ENCODE assay signal across 9 mouse cellular contexts in genomic region chr4:134393026-134393425, GRCm38 (mm10). TPM values are rescaled to one million over a fixed set of nuclear protein-coding genes. Genes with fewer than 3 reads are reported as not detected.
DNase-seq lines count a peak whose midpoint lies in the region; ATAC-seq lines count a peak whose summit lies in the region.
"Had no signal": no experiment of that assay in that cellular context is flagged by ENCODE, and none has a peak within 500 bp of the region (broad histone marks: within the 10 kb centered on the region; RNA-seq: fewer than 3 reads in every experiment).

No protein-coding gene starts in this region.

- no peak for ATAC-seq in forebrain, embryonic 13.5 days
- no peak for ATAC-seq in midbrain, embryonic 16.5 days
- ATAC-seq in forebrain, embryonic 15.5 days (replicated peaks) = no peak

- H3K4me2 ChIP-seq in forebrain, embryonic 13.5 days = no peak overlapping the region
- no peak overlapping the region for H3K4me2 ChIP-seq in midbrain, embryonic 16.5 days (ENCODE audit: low read length)
- no peak overlapping the region for H3K4me2 ChIP-seq in forebrain, embryonic 15.5 days (replicated peaks)

- peaks cover 7% of the 10 kb centered on the region for H3K9me3 ChIP-seq in forebrain, embryonic 10.5 days
- H3K9me3 ChIP-seq in forebrain, embryonic 13.5 days (replicated peaks) = no peaks in the 10 kb centered on the region; the same call in 1 of the 2 replicates
- peaks cover 6% of the 10 kb centered on the region; the same call in 1 of the 2 replicates for H3K9me3 ChIP-seq in midbrain, embryonic 10.5 days (replicated peaks)
- no peaks in the 10 kb centered on the region for H3K9me3 ChIP-seq in midbrain, embryonic 16.5 days (replicated peaks; ENCODE audit: control insufficient read depth, low read length, poor library complexity, severe bottlenecking)
- H3K9me3 ChIP-seq in forebrain, embryonic 15.5 days = no peaks in the 10 kb centered on the region

- H3K9ac ChIP-seq in forebrain, embryonic 13.5 days = no peak overlapping the region
- H3K9ac ChIP-seq in midbrain, embryonic 16.5 days (ENCODE audit: low read depth, low read length) = no peak overlapping the region
- H3K9ac ChIP-seq in forebrain, embryonic 15.5 days (replicated peaks) = no peak overlapping the region
- H3K9ac ChIP-seq: heart, embryonic 13.5 days had no signal

- H3K27me3 ChIP-seq in forebrain, embryonic 10.5 days (ENCODE audit: poor library complexity, severe bottlenecking) = no peaks in the 10 kb centered on the region
- no peaks in the 10 kb centered on the region for H3K27me3 ChIP-seq in forebrain, embryonic 13.5 days
- no peaks in the 10 kb centered on the region for H3K27me3 ChIP-seq in midbrain, embryonic 10.5 days (ENCODE audit: low read depth, poor library complexity, severe bottlenecking)
- no peaks in the 10 kb centered on the region for H3K27me3 ChIP-seq in midbrain, embryonic 16.5 days (ENCODE audit: control insufficient read depth, insufficient read depth, low read depth, low read length)
- no peaks in the 10 kb centered on the region for H3K27me3 ChIP-seq in forebrain, embryonic 15.5 days
- H3K27me3 ChIP-seq: heart, embryonic 13.5 days had no signal

- H3K27ac ChIP-seq in forebrain, embryonic 10.5 days = peak overlapping the region; percentile 70
- no peak overlapping the region for H3K27ac ChIP-seq in forebrain, embryonic 13.5 days
- H3K27ac ChIP-seq in midbrain, embryonic 10.5 days (replicated peaks) = peak overlapping the region; percentile 64
- H3K27ac ChIP-seq in midbrain, embryonic 16.5 days (ENCODE audit: low read length) = no peak overlapping the region
- peak overlapping the region; percentile 51 for H3K27ac ChIP-seq in forebrain, embryonic 15.5 days (replicated peaks)
- H3K27ac ChIP-seq: heart, embryonic 13.5 days had no signal

- no peaks in the 10 kb centered on the region for H3K36me3 ChIP-seq in forebrain, embryonic 10.5 days (replicated peaks)
- H3K36me3 ChIP-seq in forebrain, embryonic 13.5 days (ENCODE audit: poor library complexity, severe bottlenecking) = no peaks in the 10 kb centered on the region
- H3K36me3 ChIP-seq in midbrain, embryonic 10.5 days = no peaks in the 10 kb centered on the region
- no peaks in the 10 kb centered on the region for H3K36me3 ChIP-seq in midbrain, embryonic 16.5 days (ENCODE audit: control insufficient read depth, insufficient read depth, low read length)
- no peaks in the 10 kb centered on the region for H3K36me3 ChIP-seq in forebrain, embryonic 15.5 days
- H3K36me3 ChIP-seq: heart, embryonic 13.5 days had no signal

- 29% methylated on average over 12 of the region's 12 CpGs for whole genome bisulfite sequencing in forebrain, embryonic 10.5 days
- WGBS in forebrain, embryonic 13.5 days = 19% methylated on average over 12 of the region's 12 CpGs
- WGBS in midbrain, embryonic 10.5 days = 24% methylated on average over 12 of the region's 12 CpGs
- WGBS in midbrain, embryonic 16.5 days = 20% methylated on average over 12 of the region's 12 CpGs
- WGBS in forebrain, embryonic 15.5 days = 20% methylated on average over 12 of the region's 12 CpGs

- H3K4me1 ChIP-seq in forebrain, embryonic 10.5 days = peaks cover 29% of the 10 kb centered on the region
- peaks cover 22% of the 10 kb centered on the region for H3K4me1 ChIP-seq in forebrain, embryonic 13.5 days
- peaks cover 29% of the 10 kb centered on the region for H3K4me1 ChIP-seq in midbrain, embryonic 10.5 days
- peaks cover 7% of the 10 kb centered on the region for H3K4me1 ChIP-seq in midbrain, embryonic 16.5 days (ENCODE audit: control insufficient read depth, insufficient read depth, low read length)
- H3K4me1 ChIP-seq in forebrain, embryonic 15.5 days = peaks cover 18% of the 10 kb centered on the region

- H3K4me3 ChIP-seq in forebrain, embryonic 10.5 days = no peak overlapping the region
- H3K4me3 ChIP-seq in forebrain, embryonic 13.5 days = no peak overlapping the region
- 0 out of 2 replicates have a peak overlapping the region, but pooled peaks have one; percentile 26 for H3K4me3 ChIP-seq in midbrain, embryonic 10.5 days
- no peak overlapping the region for H3K4me3 ChIP-seq in midbrain, embryonic 16.5 days (ENCODE audit: low read depth, low read length)
- no peak overlapping the region for H3K4me3 ChIP-seq in forebrain, embryonic 15.5 days
- H3K4me3 ChIP-seq: heart, embryonic 13.5 days had no signal

- DNase-seq in forebrain, embryonic 10.5 days (ENCODE audit: extremely low spot score, low spot score) = peak; percentile 31
- peak; percentile 33 for DNase-seq in midbrain, embryonic 10.5 days (ENCODE audit: low spot score)
- peak; percentile 53 for DNase-seq in retina, embryonic 14.5 days (ENCODE audit: low spot score)
- DNase-seq in urinary bladder, postnatal 14 days (ENCODE audit: low spot score) = no peak
- no peak for DNase-seq in adrenal gland, postnatal 36 days

RNA-seq across cellular contexts. Expression of gene Pafah2, which starts 3.1 kb away (rescaled TPM):
- 6.3 and 6.4 TPM in 2 replicates for polyA plus RNA-seq in forebrain, embryonic 10.5 days (2016; fragmentation: Nextera tagmentation; extraction: Ambion mirVana)
- polyA plus RNA-seq in forebrain, embryonic 13.5 days (2015; fragmentation: Nextera tagmentation; extraction: Ambion mirVana) = 6.3 and 6.5 TPM in 2 replicates
- 7.2 and 8.9 TPM in 2 replicates for polyA plus RNA-seq in midbrain, embryonic 10.5 days (2016; fragmentation: Nextera tagmentation; extraction: Ambion mirVana)
- polyA plus RNA-seq in midbrain, embryonic 16.5 days (2015; fragmentation: Nextera tagmentation; extraction: Ambion mirVana) = 7.5 and 8.8 TPM in 2 replicates
- polyA plus RNA-seq in forebrain, embryonic 15.5 days (2015; fragmentation: Nextera tagmentation; extraction: Ambion mirVana) = 7.7 TPM in 2 replicates
- total RNA-seq in adrenal gland, postnatal 36 days (2021) = 10 to 100 TPM; 14.7 to 16.0 TPM

RNA-seq across cellular contexts. Expression of gene Extl1, which starts 9.4 kb away (rescaled TPM):
- 0.22 and 0.27 TPM in 2 replicates for polyA plus RNA-seq in forebrain, embryonic 10.5 days (2016; fragmentation: Nextera tagmentation; extraction: Ambion mirVana)
- polyA plus RNA-seq in forebrain, embryonic 13.5 days (2015; fragmentation: Nextera tagmentation; extraction: Ambion mirVana) = 0.12 and 0.37 TPM in 2 replicates
- polyA plus RNA-seq in midbrain, embryonic 10.5 days (2016; fragmentation: Nextera tagmentation; extraction: Ambion mirVana) = 0.23 and 0.39 TPM in 2 replicates
- 0.45 and 0.58 TPM in 2 replicates for polyA plus RNA-seq in midbrain, embryonic 16.5 days (2015; fragmentation: Nextera tagmentation; extraction: Ambion mirVana)
- 0.22 and 0.34 TPM in 2 replicates for polyA plus RNA-seq in forebrain, embryonic 15.5 days (2015; fragmentation: Nextera tagmentation; extraction: Ambion mirVana)
- 1 to 10 TPM; 1.7 to 2.3 TPM for total RNA-seq in adrenal gland, postnatal 36 days (2021)

RNA-seq across cellular contexts. Expression of gene Slc30a2, which starts 50.0 kb away (rescaled TPM):
- not detected in 2 replicates for polyA plus RNA-seq in forebrain, embryonic 10.5 days (2016; fragmentation: Nextera tagmentation; extraction: Ambion mirVana)
- not detected in 2 replicates for polyA plus RNA-seq in forebrain, embryonic 13.5 days (2015; fragmentation: Nextera tagmentation; extraction: Ambion mirVana)
- 0.10 TPM in 1 of 2 replicates, not detected in the other for polyA plus RNA-seq in midbrain, embryonic 10.5 days (2016; fragmentation: Nextera tagmentation; extraction: Ambion mirVana)
- 0.26 and 0.30 TPM in 2 replicates for polyA plus RNA-seq in midbrain, embryonic 16.5 days (2015; fragmentation: Nextera tagmentation; extraction: Ambion mirVana)
- polyA plus RNA-seq in forebrain, embryonic 15.5 days (2015; fragmentation: Nextera tagmentation; extraction: Ambion mirVana) = 0.05 and 0.11 TPM in 2 replicates
- total RNA-seq in adrenal gland, postnatal 36 days (2021) = 10 to 100 TPM; 21.6 to 41.1 TPM

Comparison
In these comparisons a context has a peak if more than half of its experiments do, and no peak if none do; other contexts are left out.
1. H3K27ac ChIP-seq: peak in forebrain, embryonic 10.5 days (single experiment), midbrain, embryonic 10.5 days (single experiment) and forebrain, embryonic 15.5 days (single experiment); none in forebrain, embryonic 13.5 days (single experiment) and midbrain, embryonic 16.5 days (single experiment).
2. DNase-seq: peak in forebrain, embryonic 10.5 days (single experiment), midbrain, embryonic 10.5 days (single experiment) and retina, embryonic 14.5 days (single experiment); none in urinary bladder, postnatal 14 days (single experiment) and adrenal gland, postnatal 36 days (0 of 2).